Mouse (Mus musculus) kidney, adult 2 months (tissue): Measurements from ENCODE around the gene Ggt5.

Experiments used
- CTCF ChIP-seq: fragments of 200-500 bp; conservative IDR thresholded peaks from 2 replicates; pipeline ENCODE4 v1.5.1; 2011; ENCODE audit warnings: low read depth, mild to moderate bottlenecking, control low read depth, low read length, moderate library complexity, mixed read lengths; ENCODE audit not compliant: insufficient read depth, insufficient read length
- POLR2A ChIP-seq: fragments of 200-500 bp; IDR thresholded peaks from one replicate; pipeline ENCODE4 v1.6.1; 2011; ENCODE audit warnings: low read depth, low read length, control low read depth

DNA sequence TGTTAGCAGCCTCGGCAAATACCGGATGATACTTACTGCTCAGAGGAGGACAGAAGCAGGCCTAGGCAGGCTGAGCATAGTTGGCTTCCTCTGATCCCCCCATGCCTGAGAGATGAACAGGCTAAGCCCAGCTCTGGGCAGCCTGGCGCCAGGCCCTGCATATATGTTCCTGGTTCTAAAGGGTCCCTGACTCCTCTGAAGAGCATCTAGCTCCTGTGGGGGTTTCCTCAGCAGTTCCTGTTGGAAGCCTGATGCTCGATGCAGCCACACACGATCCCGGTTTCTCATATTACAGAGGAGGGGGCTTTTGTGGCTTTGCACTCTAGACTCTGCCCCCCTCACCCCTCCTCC lies 28.6 kb upstream of the Ggt5 start:
- TF ChIP-seq POLR2A: no peak
- TF ChIP-seq CTCF: no peak
